Mouse (Mus musculus) heart, postnatal 4 days (tissue): ENCODE data around the gene Ube2m. TPM values are rescaled to one million over a fixed set of nuclear protein-coding genes. Genes with fewer than 3 reads are reported as not detected.
A peak's percentile ranks its signal among the peaks of the same experiment; 100 is the strongest.
"Not testable (repeated sequence)": the region's sequence is repeated elsewhere in the genome, so short reads cannot be mapped to it uniquely, and the experiment has no call there.

ENCODE experiments used
- DNase-seq: peaks from one replicate; pipeline ENCODE4 v3.0.0; 2021
- total RNA-seq, 2 experiments: library from RNA; stranded (reverse); gene quantifications; 2 replicates each; pipeline ENCODE4 v1.2.3; 2021

The Ube2m gene
- total RNA-seq, result 100 to 1,000 TPM; 193 to 202 TPM

GRCm38 (mm10) chr7:13037901-13038555, at the start of gene Ube2m:
Gene Ube2m (minus strand): TSS chr7:13038275.
- DNase-seq, result peak; percentile 99

- no peak for DNase-seq
Measured at GRCm38 (mm10) chr7:13072293-13072692, 34.2 kb upstream of the Ube2m start.

- DNase-seq, result not testable (repeated sequence)
Measured at GRCm38 (mm10) chr7:13063399-13063798, 25.3 kb upstream of the Ube2m start.

- no peak for DNase-seq
Measured at GRCm38 (mm10) chr7:13059536-13059935, 21.5 kb upstream of the Ube2m start.

- no peak for DNase-seq
Measured at GRCm38 (mm10) chr7:13056913-13057700, 19.0 kb upstream of the Ube2m start.

GRCm38 (mm10) chr7:13054287-13055010, 16.4 kb upstream of the Ube2m start, which contains the start of gene Mzf1:
Gene Mzf1 (minus strand): TSS chr7:13054764.
- DNase-seq, result peak; percentile 90

- DNase-seq, result no peak
Measured at GRCm38 (mm10) chr7:13053961-13054286, 15.8 kb upstream of the Ube2m start.

- no peak for DNase-seq
Measured at GRCm38 (mm10) chr7:13053501-13053900, 15.4 kb upstream of the Ube2m start.

GRCm38 (mm10) chr7:13053001-13053400, 14.9 kb upstream of the Ube2m start:
- no peak for DNase-seq

GRCm38 (mm10) chr7:13046084-13046483, 8.0 kb upstream of the Ube2m start:
- peak; percentile 80 for DNase-seq

- no peak for DNase-seq
Measured at GRCm38 (mm10) chr7:13044254-13044625, 6.2 kb upstream of the Ube2m start.

- peak; percentile 36 for DNase-seq
Measured at GRCm38 (mm10) chr7:13043445-13044253, 5.6 kb upstream of the Ube2m start.

- DNase-seq, result no peak
Measured at GRCm38 (mm10) chr7:13043120-13043444, 5.0 kb upstream of the Ube2m start.

GRCm38 (mm10) chr7:13042511-13042910, 4.4 kb upstream of the Ube2m start:
- DNase-seq, result no peak

- DNase-seq, result no peak
Measured at GRCm38 (mm10) chr7:13041256-13041655, 3.2 kb upstream of the Ube2m start.

- no peak for DNase-seq
Measured at GRCm38 (mm10) chr7:13039181-13039580, 1.1 kb upstream of the Ube2m start.

GRCm38 (mm10) chr7:13038621-13039169, 620 bp upstream of the Ube2m start:
- DNase-seq, result no peak

- DNase-seq, result no peak
Measured at GRCm38 (mm10) chr7:13037366-13037765, 709 bp downstream of the Ube2m start.

- DNase-seq, result no peak
Measured at GRCm38 (mm10) chr7:13036806-13037205, 1.3 kb downstream of the Ube2m start.

- DNase-seq, result no peak
Measured at GRCm38 (mm10) chr7:13035211-13035855, 2.7 kb downstream of the Ube2m start.

- peak; percentile 98 for DNase-seq
Measured at GRCm38 (mm10) chr7:13034148-13034977, 3.7 kb downstream of the Ube2m start, which contains the start of gene Chmp2a. Gene Chmp2a (minus strand): TSS chr7:13034807.
